Mouse (Mus musculus) CH12.LX (cell line): Measurements from ENCODE around the gene Parp3. TPM values are rescaled to one million over a fixed set of nuclear protein-coding genes. Genes with fewer than 3 reads are reported as not detected.

ENCODE experiments used
- DNase-seq: peaks from one replicate; pipeline ENCODE4 v3.0.0-alpha.2; 2013; ENCODE audit errors: extremely low read depth
- H3K27ac ChIP-seq: 2 replicates; pipeline ENCODE4 v1.5.1; 2012; ENCODE audit warnings: low read depth, mild to moderate bottlenecking, control low read depth, moderate library complexity; ENCODE audit not compliant: insufficient read depth
- H3K27me3 ChIP-seq: replicated peaks from 2 replicates; pipeline ENCODE3; 2012; ENCODE audit warnings: inconsistent platforms
- H3K36me3 ChIP-seq, 2 experiments: replicated peaks in 1 of 2; 2 replicates each; pipeline versions ENCODE3 to v1.6.1; 2012; ENCODE audit warnings: inconsistent platforms in 1 of 2, low read length in 1 of 2, mild to moderate bottlenecking in 1 of 2, mixed read lengths in 1 of 2, moderate library complexity in 1 of 2; ENCODE audit not compliant: control insufficient read depth in 1 of 2, insufficient read depth in 1 of 2
- H3K4me1 ChIP-seq, 2 experiments: 2 replicates each; pipeline ENCODE4 v1.6.1; 2012; ENCODE audit warnings: inconsistent platforms in 1 of 2, moderate library complexity in 1 of 2; ENCODE audit not compliant: insufficient read depth in 2 of 2, control insufficient read depth in 1 of 2
- H3K4me2 ChIP-seq: 2 replicates; pipeline ENCODE4 v1.6.1; 2012; ENCODE audit warnings: low read depth, mild to moderate bottlenecking, control low read depth; ENCODE audit not compliant: poor library complexity, insufficient read depth, severe bottlenecking
- H3K4me3 ChIP-seq, 3 experiments: fragments of 150-350 bp in 1 of 3; sonication (generic) in 1 of 3; replicated peaks in 1 of 3; 2 replicates each; pipeline versions ENCODE3 to v1.5.1; 2011 to 2012; ENCODE audit warnings: low read depth in 2 of 3, low read length in 2 of 3, mild to moderate bottlenecking in 2 of 3, moderate library complexity in 2 of 3, control low read depth in 1 of 3, improper control_type of control experiment in 1 of 3, inconsistent platforms in 1 of 3, mixed read lengths in 1 of 3; ENCODE audit not compliant: poor library complexity in 1 of 3
- H3K79me2 ChIP-seq: replicated peaks from 2 replicates; pipeline ENCODE4 v1.6.1; 2012; ENCODE audit warnings: mild to moderate bottlenecking, moderate library complexity; ENCODE audit not compliant: control insufficient read depth, poor library complexity, insufficient read depth, severe bottlenecking; ENCODE audit errors: extremely low read depth
- H3K9ac ChIP-seq: 2 replicates; pipeline ENCODE4 v1.6.1; 2012; ENCODE audit warnings: low read depth, mild to moderate bottlenecking, control low read depth, moderate library complexity; ENCODE audit not compliant: insufficient read depth
- H3K9me3 ChIP-seq: replicated peaks from 2 replicates; pipeline ENCODE3; 2012; ENCODE audit warnings: low read length, inconsistent platforms, mixed read lengths
- BHLHE40 ChIP-seq: IDR thresholded peaks from 2 replicates; pipeline ENCODE4 v1.6.1; 2011; ENCODE audit warnings: mild to moderate bottlenecking, low read depth, low read length, improper control_type of control experiment
- CHD1 ChIP-seq: IDR thresholded peaks from 2 replicates; pipeline ENCODE4 v1.6.1; 2012; ENCODE audit warnings: low read depth, low read length, improper control_type of control experiment, inconsistent platforms
- CHD2 ChIP-seq: IDR thresholded peaks from 2 replicates; pipeline ENCODE4 v1.6.1; 2011; ENCODE audit warnings: low read length, improper control_type of control experiment
- CTCF ChIP-seq, 2 experiments: IDR thresholded peaks in 1 of 2; conservative IDR thresholded peaks in 1 of 2; 2 replicates each; pipeline ENCODE4 v1.5.1; 2011 to 2012; ENCODE audit warnings: low read depth in 2 of 2, low read length in 2 of 2, improper control_type of control experiment in 1 of 2, inconsistent platforms in 1 of 2, mild to moderate bottlenecking in 1 of 2, moderate library complexity in 1 of 2
- E2F4 ChIP-seq: IDR thresholded peaks from 2 replicates; pipeline ENCODE4 v1.6.1; 2011; ENCODE audit warnings: low read depth, low read length, improper control_type of control experiment; ENCODE audit not compliant: insufficient replicate concordance
- ELF1 ChIP-seq: IDR thresholded peaks from 2 replicates; pipeline ENCODE4 v1.6.1; 2014; ENCODE audit warnings: low read depth, mild to moderate bottlenecking, inconsistent platforms, low read length, improper control_type of control experiment
- EP300 ChIP-seq: IDR thresholded peaks from 2 replicates; pipeline ENCODE4 v1.6.1; 2011; ENCODE audit warnings: low read length, improper control_type of control experiment
- ETS1 ChIP-seq: conservative IDR thresholded peaks from 2 replicates; pipeline ENCODE4 v1.6.1; 2012; ENCODE audit warnings: low read depth, mild to moderate bottlenecking, inconsistent platforms, low read length, improper control_type of control experiment, moderate library complexity
- GABPA ChIP-seq: IDR thresholded peaks from 2 replicates; pipeline ENCODE4 v1.6.1; 2012; ENCODE audit warnings: low read depth, low read length, improper control_type of control experiment, inconsistent platforms; ENCODE audit not compliant: insufficient replicate concordance
- HCFC1 ChIP-seq: IDR thresholded peaks from 2 replicates; pipeline ENCODE4 v1.6.1; 2012; ENCODE audit warnings: low read depth, mild to moderate bottlenecking, inconsistent platforms, low read length, improper control_type of control experiment
- IRF4 ChIP-seq: IDR thresholded peaks from 2 replicates; pipeline ENCODE4 v1.6.1; 2014; ENCODE audit warnings: low read depth, mild to moderate bottlenecking, inconsistent platforms, low read length, improper control_type of control experiment
- JUN ChIP-seq: IDR thresholded peaks from 2 replicates; pipeline ENCODE4 v1.6.1; 2011; ENCODE audit warnings: low read depth, mild to moderate bottlenecking, low read length, improper control_type of control experiment, moderate library complexity; ENCODE audit not compliant: insufficient read depth
- JUND ChIP-seq: conservative IDR thresholded peaks from 2 replicates; pipeline ENCODE4 v1.6.1; 2011; ENCODE audit warnings: low read depth, low read length, improper control_type of control experiment
- KAT2A ChIP-seq: IDR thresholded peaks from 2 replicates; pipeline ENCODE4 v1.6.1; 2012; ENCODE audit warnings: low read length, improper control_type of control experiment, inconsistent platforms; ENCODE audit not compliant: insufficient replicate concordance
- MAFK ChIP-seq: IDR thresholded peaks from 2 replicates; pipeline ENCODE4 v1.6.1; 2011; ENCODE audit warnings: low read length, improper control_type of control experiment; ENCODE audit not compliant: insufficient replicate concordance
- MAX ChIP-seq: IDR thresholded peaks from 2 replicates; pipeline ENCODE4 v1.6.1; 2011; ENCODE audit warnings: low read length, improper control_type of control experiment
- MAZ ChIP-seq: IDR thresholded peaks from 2 replicates; pipeline ENCODE4 v1.6.1; 2012; ENCODE audit warnings: low read depth, mild to moderate bottlenecking, inconsistent platforms, low read length, improper control_type of control experiment, moderate library complexity
- MEF2A ChIP-seq: IDR thresholded peaks from 2 replicates; pipeline ENCODE4 v1.6.1; 2014; ENCODE audit warnings: low read depth, mild to moderate bottlenecking, inconsistent platforms, low read length, improper control_type of control experiment, borderline replicate concordance
- MXI1 ChIP-seq: IDR thresholded peaks from 2 replicates; pipeline ENCODE4 v1.6.1; 2011; ENCODE audit warnings: mild to moderate bottlenecking, low read depth, low read length, improper control_type of control experiment
- MYC ChIP-seq: IDR thresholded peaks from 2 replicates; pipeline ENCODE4 v1.6.1; 2011; ENCODE audit warnings: low read depth, mild to moderate bottlenecking, improper control_type of control experiment, low read length
- NELFE ChIP-seq: IDR thresholded peaks from 2 replicates; pipeline ENCODE4 v1.6.1; 2011; ENCODE audit warnings: low read depth, low read length, improper control_type of control experiment
- NRF1 ChIP-seq: IDR thresholded peaks from 2 replicates; pipeline ENCODE4 v1.6.1; 2014; ENCODE audit warnings: low read depth, mild to moderate bottlenecking, inconsistent platforms, low read length, improper control_type of control experiment, moderate library complexity
- PAX5 ChIP-seq: IDR thresholded peaks from 2 replicates; pipeline ENCODE4 v1.6.1; 2012; ENCODE audit warnings: low read length, inconsistent platforms, mixed read lengths
- POLR2A ChIP-seq: IDR thresholded peaks from 2 replicates; pipeline ENCODE4 v1.6.1; 2011; ENCODE audit warnings: low read depth, mild to moderate bottlenecking, improper control_type of control experiment, low read length
- POLR2AphosphoS2 ChIP-seq: IDR thresholded peaks from 2 replicates; pipeline ENCODE4 v1.6.1; 2011; ENCODE audit warnings: low read depth, low read length, improper control_type of control experiment
- RAD21 ChIP-seq: IDR thresholded peaks from 2 replicates; pipeline ENCODE4 v1.6.1; 2011; ENCODE audit warnings: low read depth, mild to moderate bottlenecking, low read length, improper control_type of control experiment, moderate library complexity
- RCOR1 ChIP-seq: conservative IDR thresholded peaks from 2 replicates; pipeline ENCODE4 v1.6.1; 2012; ENCODE audit warnings: low read depth, mild to moderate bottlenecking, inconsistent platforms, low read length, improper control_type of control experiment
- SIN3A ChIP-seq: IDR thresholded peaks from 2 replicates; pipeline ENCODE4 v1.6.1; 2012; ENCODE audit warnings: low read length, improper control_type of control experiment, inconsistent platforms
- SMC3 ChIP-seq: IDR thresholded peaks from 2 replicates; pipeline ENCODE4 v1.6.1; 2011; ENCODE audit warnings: low read depth, low read length, improper control_type of control experiment
- TBP ChIP-seq: conservative IDR thresholded peaks from 2 replicates; pipeline ENCODE4 v1.6.1; 2011; ENCODE audit warnings: low read depth, low read length, improper control_type of control experiment
- TCF12 ChIP-seq: IDR thresholded peaks from 2 replicates; pipeline ENCODE4 v1.6.1; 2014; ENCODE audit warnings: low read depth, mild to moderate bottlenecking, inconsistent platforms, low read length, improper control_type of control experiment
- UBTF ChIP-seq: IDR thresholded peaks from 2 replicates; pipeline ENCODE4 v1.6.1; 2012; ENCODE audit warnings: low read depth, mild to moderate bottlenecking, inconsistent platforms, low read length, improper control_type of control experiment, moderate library complexity
- USF1 ChIP-seq: IDR thresholded peaks from 2 replicates; pipeline ENCODE4 v1.6.1; 2014; ENCODE audit warnings: low read depth, mild to moderate bottlenecking, inconsistent platforms, low read length, improper control_type of control experiment
- USF2 ChIP-seq: conservative IDR thresholded peaks from 2 replicates; pipeline ENCODE4 v1.6.1; 2011; ENCODE audit warnings: low read depth, low read length, improper control_type of control experiment
- ZC3H11A ChIP-seq: IDR thresholded peaks from 2 replicates; pipeline ENCODE4 v1.6.1; 2012; ENCODE audit warnings: low read depth, mild to moderate bottlenecking, inconsistent platforms, low read length, improper control_type of control experiment
- ZKSCAN1 ChIP-seq: IDR thresholded peaks from 2 replicates; pipeline ENCODE4 v1.6.1; 2012; ENCODE audit warnings: low read depth, inconsistent platforms, low read length, improper control_type of control experiment, borderline replicate concordance
- ZMIZ1 ChIP-seq: IDR thresholded peaks from 2 replicates; pipeline ENCODE4 v1.6.1; 2012; ENCODE audit warnings: low read depth, mild to moderate bottlenecking, inconsistent platforms, low read length, improper control_type of control experiment
- ZNF384 ChIP-seq: IDR thresholded peaks from 2 replicates; pipeline ENCODE4 v1.6.1; 2012; ENCODE audit warnings: low read depth, low read length, improper control_type of control experiment, inconsistent platforms
- dilution Hi-C: fragments of 300-500 bp; cut with MboI; formaldehyde crosslinking; loops from 2 replicates; pipeline ENCODE4 v1.14.3; 2020; ENCODE audit warnings: low sequenced_read_pairs; ENCODE audit not compliant: extremely low pct_unique_long_range_greater_than_20kb, extremely low pct_ligation_motif_present
- in situ Hi-C: fragments of 300-500 bp; cut with MboI; formaldehyde crosslinking; loops from 3 replicates; pipeline ENCODE4 v1.14.3; 2019; ENCODE audit warnings: low sequenced_read_pairs, low pct_ligation_motif_present, low pct_unique_long_range_greater_than_20kb, mixed read lengths
- polyA plus RNA-seq: library from polyadenylated mRNA; unstranded; fragments of >175 nt; gene quantifications from 2 replicates; pipeline ENCODE4 v1.2.1, GENCODE M21; 2012; ENCODE audit warnings: low read depth; ENCODE audit not compliant: insufficient read length
- total RNA-seq, 2 experiments: library from RNA; depleted of rRNA; stranded (reverse); fragments of 300-350 nt in 1 of 2; fragments of >200 nt in 1 of 2; gene quantifications; 2 replicates each; pipeline ENCODE4 v1.2.3; 2012 to 2014

Parp3 gene
- total and polyA plus RNA-seq, 3 experiments = 10.3 to 24.6 (median 12.9) TPM

DNA sequence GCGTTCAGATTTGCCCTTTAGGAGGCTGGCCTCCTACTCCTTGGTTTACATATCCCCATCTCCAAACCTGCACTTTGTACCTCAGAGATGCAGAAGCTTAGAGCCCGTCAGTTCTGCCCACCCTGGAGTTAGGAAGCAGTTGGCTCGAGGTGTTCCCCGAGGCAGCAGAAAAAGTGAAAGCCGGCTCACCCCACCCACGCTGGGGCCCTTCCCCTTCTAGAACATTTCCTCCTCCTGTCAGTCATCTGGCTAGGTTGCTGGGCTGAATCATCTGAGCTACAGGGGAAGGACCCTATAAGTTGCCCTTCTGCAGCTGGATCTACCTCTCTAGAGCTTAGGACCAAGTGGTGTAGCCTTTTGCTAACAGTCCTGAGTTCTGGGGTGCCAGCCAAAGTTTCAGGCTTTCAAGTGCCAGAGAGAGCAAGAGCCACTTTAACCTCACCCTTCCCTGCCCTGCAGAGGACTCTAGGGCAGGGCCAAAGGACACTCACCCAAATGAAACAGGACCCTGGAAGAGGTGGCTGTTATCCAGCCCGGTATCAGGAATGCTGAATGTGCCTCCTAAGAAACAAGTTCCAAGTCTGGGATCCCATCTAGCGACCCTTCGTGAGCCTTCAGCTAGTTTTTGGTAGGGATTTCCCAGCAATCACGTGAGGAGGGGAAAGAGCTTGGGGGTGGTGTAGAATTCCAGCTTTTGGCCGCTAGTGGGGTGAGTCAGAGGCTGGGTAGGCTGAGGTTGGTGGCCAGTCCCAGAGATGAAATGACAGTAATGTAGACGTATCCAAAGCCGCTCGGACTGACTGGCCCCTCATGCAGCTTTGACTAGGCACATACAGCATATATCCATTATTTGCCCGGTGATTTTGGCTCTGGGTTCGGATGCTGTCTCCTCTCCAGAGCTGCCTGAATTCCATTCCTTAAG is 486 bp downstream of the Parp3 start:
- Histone ChIP-seq H3K36me3 (peaks cover 21 to 55% of the 10 kb centered on the region in 2 experiments), H3K4me1 (peaks cover 6 to 69% of the 10 kb centered on the region in 2 experiments), H3K4me2 (peak overlapping the region; percentile 90), H3K27me3 (no peaks in the 10 kb centered on the region), H3K9ac (peak overlapping the region; percentile 61), H3K9me3 (no peaks in the 10 kb centered on the region), H3K4me3 (peak overlapping the region; percentile 54 to 77 (median 66)), H3K27ac (peak overlapping the region; percentile 13; the same call in 1 of the 2 replicates), H3K79me2 (peaks cover 26% of the 10 kb centered on the region)
- dilution Hi-C loops (no loop called here), in situ Hi-C loops (loop anchor here (5.0 kb wide), 1 partner anchor 39 kb away; the partner anchor contains the start of gene Acy1)
- TF ChIP-seq KAT2A (no peak), EP300 (no peak), HCFC1 (no peak), MYC (no peak), MXI1 (peak; percentile 66), CHD2 (no peak), ZKSCAN1 (no peak), PAX5 (no peak), RAD21 (no peak), ZC3H11A (no peak), USF1 (no peak), IRF4 (no peak), POLR2AphosphoS2 (no peak), GABPA (no peak), TBP (no peak), SIN3A (peak; percentile 50), ZMIZ1 (no peak), BHLHE40 (peak; percentile 78), NRF1 (no peak), CHD1 (no peak), E2F4 (no peak), ZNF384 (no peak), MEF2A (peak; percentile 14; the same call in 1 of the 2 replicates), POLR2A (peak; percentile 54; the same call in 1 of the 2 replicates), RCOR1 (no peak), NELFE (no peak), ETS1 (peak; percentile 29; the same call in 1 of the 2 replicates), SMC3 (no peak), MAX (no peak; the same call in 1 of the 2 replicates), ELF1 (peak; percentile 26; the same call in 1 of the 2 replicates), JUN (no peak), CTCF (conservative IDR thresholded peaks at IDR 0.05 in 1 of 2, IDR thresholded peaks at IDR 0.05 in 1 of 2; ENCODE audit: low read depth in 2 of 2, low read length in 2 of 2) (no peak), TCF12 (no peak), MAFK (no peak), JUND (no peak), USF2 (no peak), UBTF (0 out of 2 replicates have a peak, but pooled peaks have one; percentile 22), MAZ (no peak)
- peak; percentile 74 for DNase-seq
